Mouse (Mus musculus): ENCODE results near the gene Mr1. TPM values are rescaled to one million over a fixed set of nuclear protein-coding genes. Genes with fewer than 3 reads are reported as not detected.

Gene Mr1
- total RNA-seq, 2 experiments from 2014 or later, result 24.9 to 32.1 TPM

GRCm38 (mm10) chr1:155134866-155135265, 11.7 kb downstream of the Mr1 start:
- DNase-seq (ENCODE audit: low spot score in 2 of 2), result no peak

- no peak for DNase-seq (ENCODE audit: low spot score in 2 of 2)
Measured at GRCm38 (mm10) chr1:155127429-155127934, 19.1 kb downstream of the Mr1 start.

GRCm38 (mm10) chr1:155126716-155127115, 19.9 kb downstream of the Mr1 start:
- DNase-seq (ENCODE audit: low spot score in 2 of 2), result no peak

GRCm38 (mm10) chr1:155124397-155124796, 22.2 kb downstream of the Mr1 start:
- DNase-seq (ENCODE audit: low spot score in 2 of 2), result no peak

- no peak for DNase-seq (ENCODE audit: low spot score in 2 of 2)
Measured at GRCm38 (mm10) chr1:155121977-155122939, 24.4 kb downstream of the Mr1 start.

GRCm38 (mm10) chr1:155119719-155120118, 26.9 kb downstream of the Mr1 start:
- DNase-seq (ENCODE audit: low spot score in 2 of 2), result no peak

GRCm38 (mm10) chr1:155113946-155114345, 32.7 kb downstream of the Mr1 start:
- DNase-seq (ENCODE audit: low spot score in 2 of 2), result no peak

- DNase-seq (ENCODE audit: low spot score in 2 of 2), result no peak
Measured at GRCm38 (mm10) chr1:155112875-155113274, 33.7 kb downstream of the Mr1 start.

- DNase-seq (ENCODE audit: low spot score in 2 of 2), result no peak
Measured at GRCm38 (mm10) chr1:155112118-155112517, 34.5 kb downstream of the Mr1 start.

GRCm38 (mm10) chr1:155111491-155111890, 35.1 kb downstream of the Mr1 start:
- no peak for DNase-seq (ENCODE audit: low spot score in 2 of 2)

GRCm38 (mm10) chr1:155109387-155110350, 36.9 kb downstream of the Mr1 start:
- DNase-seq (ENCODE audit: low spot score in 2 of 2), result no peak

- DNase-seq (ENCODE audit: low spot score in 2 of 2), result no peak
Measured at GRCm38 (mm10) chr1:155108412-155108811, 38.2 kb downstream of the Mr1 start.

GRCm38 (mm10) chr1:155107843-155108242, 38.8 kb downstream of the Mr1 start:
- DNase-seq (ENCODE audit: low spot score in 2 of 2), result no peak

GRCm38 (mm10) chr1:155106310-155106709, 40.3 kb downstream of the Mr1 start:
- no peak for DNase-seq (ENCODE audit: low spot score in 2 of 2)

GRCm38 (mm10) chr1:155103991-155104390, 42.6 kb downstream of the Mr1 start:
- no peak for DNase-seq (ENCODE audit: low spot score in 2 of 2)

GRCm38 (mm10) chr1:155102631-155103030, 44.0 kb downstream of the Mr1 start:
- DNase-seq (ENCODE audit: low spot score in 2 of 2), result no peak

GRCm38 (mm10) chr1:155099280-155099848, 47.2 kb downstream of the Mr1 start, which contains the start of gene Ier5:
TSS of gene Ier5 (minus strand) at chr1:155099636.
- DNase-seq (ENCODE audit: low spot score in 2 of 2), result peak; percentile 98

- peak; percentile 60 to 64 for DNase-seq (ENCODE audit: low spot score in 2 of 2)
Measured at GRCm38 (mm10) chr1:155098486-155099279, 47.9 kb downstream of the Mr1 start.

GRCm38 (mm10) chr1:155097931-155098485, 48.6 kb downstream of the Mr1 start:
- peak in 1 of 2 experiments; percentile 38 for DNase-seq (ENCODE audit: low spot score in 2 of 2)

- DNase-seq (ENCODE audit: low spot score in 2 of 2), result no peak
Measured at GRCm38 (mm10) chr1:155097354-155097753, 49.3 kb downstream of the Mr1 start.
